Mouse (Mus musculus) liver, adult 2 months (tissue): ENCODE results near the gene Akap12.

Source experiments
- CTCF ChIP-seq: fragments of 200-500 bp; IDR thresholded peaks from 2 replicates; pipeline ENCODE4 v1.5.1; 2011; ENCODE audit warnings: low read depth, low read length, control low read depth
- POLR2A ChIP-seq: fragments of 200-500 bp; IDR thresholded peaks from 2 replicates; pipeline ENCODE4 v1.6.1; 2011; ENCODE audit warnings: low read length, control low read depth; ENCODE audit not compliant: insufficient read depth; ENCODE audit errors: extremely low read depth

DNA sequence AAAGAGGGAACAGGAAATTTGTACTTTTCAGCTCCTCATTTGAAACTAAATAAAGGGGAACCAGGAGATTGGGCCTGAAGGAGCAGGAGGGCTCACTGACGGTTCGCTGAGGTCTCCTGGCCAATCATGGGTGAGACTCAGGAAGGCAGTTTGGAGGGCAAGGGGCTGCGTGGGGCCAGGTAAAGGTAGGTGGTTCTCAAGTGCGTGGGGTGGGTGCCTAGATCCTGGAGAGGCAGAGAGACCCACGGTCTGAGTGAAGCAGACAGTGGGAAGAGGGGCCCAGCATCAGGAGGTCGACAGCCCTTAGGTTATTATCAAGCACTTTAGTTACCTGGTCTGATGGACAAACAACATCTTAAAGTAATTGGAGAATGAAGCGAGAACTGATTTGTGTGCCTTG lies 108.1 kb downstream of the Akap12 start:
- TF ChIP-seq CTCF (no peak), POLR2A (no peak)
